Mouse (Mus musculus) testis, adult 2 months (tissue): ENCODE data around the gene Palld. TPM values are rescaled to one million over a fixed set of nuclear protein-coding genes. Genes with fewer than 3 reads are reported as not detected.

ENCODE experiments used
- H3K27ac ChIP-seq: fragments of 200-500 bp; 2 replicates; pipeline ENCODE4 v1.5.1; 2012; ENCODE audit warnings: low read depth, low read length; ENCODE audit not compliant: control insufficient read depth, insufficient read depth
- H3K27me3 ChIP-seq: fragments of 200-500 bp; 2 replicates; pipeline ENCODE4 v1.6.1; 2012; ENCODE audit warnings: mild to moderate bottlenecking, low read length, moderate library complexity; ENCODE audit not compliant: control insufficient read depth, insufficient read depth
- H3K36me3 ChIP-seq: fragments of 200-500 bp; 2 replicates; pipeline ENCODE4 v1.6.1; 2012; ENCODE audit warnings: mild to moderate bottlenecking, low read length; ENCODE audit not compliant: control insufficient read depth, insufficient read depth
- H3K4me1 ChIP-seq: fragments of 200-500 bp; 2 replicates; pipeline ENCODE4 v1.6.1; 2012; ENCODE audit warnings: low read length; ENCODE audit not compliant: control insufficient read depth, insufficient read depth
- H3K4me3 ChIP-seq: fragments of 200-500 bp; 2 replicates; pipeline ENCODE4 v1.5.1; 2012; ENCODE audit warnings: low read depth, mild to moderate bottlenecking, low read length, moderate library complexity, mixed read lengths; ENCODE audit not compliant: control insufficient read depth
- CTCF ChIP-seq: fragments of 200-500 bp; IDR thresholded peaks from 2 replicates; pipeline ENCODE4 v1.5.1; 2012; ENCODE audit warnings: low read depth, mild to moderate bottlenecking, inconsistent platforms, low read length, moderate library complexity; ENCODE audit not compliant: control insufficient read depth, insufficient read depth, insufficient replicate concordance
- POLR2A ChIP-seq: fragments of 200-500 bp; IDR thresholded peaks from 2 replicates; pipeline ENCODE4 v1.6.1; 2012; ENCODE audit warnings: low read depth, mild to moderate bottlenecking, inconsistent platforms, low read length, moderate library complexity; ENCODE audit not compliant: control insufficient read depth
- polyA plus RNA-seq: library from polyadenylated mRNA; depleted of rRNA; stranded (reverse); fragments of >200 nt; gene quantifications from 2 replicates; pipeline ENCODE4 v1.2.3, GENCODE M21; 2012

Gene Palld
- polyA plus RNA-seq, 1 experiment = 7.8 TPM

GRCm38 (mm10) chr8:61671151-61671550 lies 231.3 kb downstream of the Palld start:
- H3K27ac ChIP-seq = no peak overlapping the region

GRCm38 (mm10) chr8:61670376-61670775 lies 232.1 kb downstream of the Palld start:
- Histone ChIP-seq H3K27me3 (no peaks in the 10 kb centered on the region), H3K36me3 (no peaks in the 10 kb centered on the region), H3K4me3 (no peak overlapping the region), H3K4me1 (no peaks in the 10 kb centered on the region), H3K27ac (no peak overlapping the region)
- TF ChIP-seq POLR2A = no peak
- no peak for TF ChIP-seq CTCF

More at GRCm38 (mm10) chr8:61671151-61671550, 231.3 kb downstream of the Palld start:
- Histone ChIP-seq H3K27me3 (no peaks in the 10 kb centered on the region), H3K36me3 (no peaks in the 10 kb centered on the region), H3K4me1 (no peaks in the 10 kb centered on the region), H3K4me3 (no peak overlapping the region)
- TF ChIP-seq CTCF (no peak), POLR2A (no peak)

DNA sequence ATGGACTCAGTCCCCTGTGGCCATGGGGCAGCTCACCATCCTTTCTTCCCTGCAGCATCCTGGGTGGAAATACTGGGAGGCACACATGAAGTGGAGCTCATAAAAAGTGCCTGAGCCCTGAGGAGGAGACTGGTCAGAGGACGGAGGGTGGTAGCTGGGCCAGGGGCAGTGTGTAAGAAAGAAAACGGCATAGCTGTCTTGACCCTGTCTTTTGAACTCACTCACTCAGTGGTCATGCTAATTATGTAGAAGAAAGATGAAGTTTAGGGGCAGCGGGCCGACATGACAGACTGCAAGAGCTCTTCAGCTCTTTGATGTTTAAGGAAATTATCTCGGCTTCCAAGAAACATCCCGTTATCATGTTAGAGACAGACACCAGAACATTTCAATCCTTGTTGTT lies 235.6 kb downstream of the Palld start:
- H3K4me1 ChIP-seq = no peaks in the 10 kb centered on the region
- no peak overlapping the region for H3K27ac ChIP-seq
- TF ChIP-seq CTCF = no peak
- no peak for TF ChIP-seq POLR2A

DNA sequence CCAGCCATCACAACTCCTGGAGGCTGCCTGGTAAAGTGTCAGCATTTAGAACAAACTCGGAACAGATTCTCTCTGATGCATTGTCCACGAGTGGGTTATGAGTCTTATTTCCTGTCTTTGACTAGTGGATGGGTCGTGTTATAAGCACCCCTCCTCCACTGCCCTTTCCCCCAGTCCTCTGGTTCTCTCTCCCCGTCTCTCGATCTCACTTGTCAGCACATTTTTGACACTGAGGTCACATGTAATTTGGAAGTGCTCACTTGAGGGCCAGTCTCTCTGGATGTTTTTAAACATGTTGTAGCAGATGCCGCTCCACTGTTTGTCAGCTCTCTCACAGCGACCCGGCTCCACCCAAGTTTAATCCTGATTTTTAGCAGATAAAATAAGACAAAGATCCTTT lies 237.5 kb downstream of the Palld start:
- TF ChIP-seq CTCF (no peak), POLR2A (no peak)
- Histone ChIP-seq H3K36me3 (no peaks in the 10 kb centered on the region), H3K27me3 (no peaks in the 10 kb centered on the region), H3K4me1 (no peaks in the 10 kb centered on the region), H3K4me3 (no peak overlapping the region), H3K27ac (no peak overlapping the region)

More for the DNA sequence above, 235.6 kb downstream of the Palld start:
- Histone ChIP-seq H3K36me3 (no peaks in the 10 kb centered on the region), H3K27me3 (no peaks in the 10 kb centered on the region), H3K4me3 (no peak overlapping the region)

GRCm38 (mm10) chr8:61664162-61664561 lies 238.3 kb downstream of the Palld start:
- H3K27ac ChIP-seq = no peak overlapping the region
- no peaks in the 10 kb centered on the region for H3K4me1 ChIP-seq
- H3K36me3 ChIP-seq = no peaks in the 10 kb centered on the region
- TF ChIP-seq POLR2A (no peak), CTCF (no peak)
- no peaks in the 10 kb centered on the region for H3K27me3 ChIP-seq
- H3K4me3 ChIP-seq = no peak overlapping the region

DNA sequence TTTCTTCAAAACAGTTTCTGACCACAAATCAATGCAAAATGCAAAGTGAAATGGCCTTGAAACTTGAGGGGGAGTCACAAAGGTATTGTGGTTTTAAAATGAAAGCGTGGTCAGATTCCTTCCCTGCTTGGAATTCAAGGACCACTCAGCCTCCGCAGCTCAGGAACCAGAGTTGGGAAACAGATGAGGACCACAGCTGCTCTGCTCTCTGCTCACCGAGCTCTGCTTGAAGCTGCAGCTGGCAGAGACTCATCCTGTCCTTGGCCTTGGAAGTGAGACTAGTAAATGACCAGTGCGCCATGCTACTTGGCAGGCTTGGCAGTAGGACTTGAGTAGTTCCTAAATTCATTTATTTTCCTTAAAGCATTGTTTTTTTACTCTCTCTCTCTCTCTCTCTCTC lies 239.7 kb downstream of the Palld start:
- Histone ChIP-seq H3K4me1 (no peaks in the 10 kb centered on the region), H3K4me3 (no peak overlapping the region), H3K36me3 (no peaks in the 10 kb centered on the region), H3K27ac (no peak overlapping the region), H3K27me3 (no peaks in the 10 kb centered on the region)
- TF ChIP-seq CTCF = no peak
- no peak for TF ChIP-seq POLR2A

DNA sequence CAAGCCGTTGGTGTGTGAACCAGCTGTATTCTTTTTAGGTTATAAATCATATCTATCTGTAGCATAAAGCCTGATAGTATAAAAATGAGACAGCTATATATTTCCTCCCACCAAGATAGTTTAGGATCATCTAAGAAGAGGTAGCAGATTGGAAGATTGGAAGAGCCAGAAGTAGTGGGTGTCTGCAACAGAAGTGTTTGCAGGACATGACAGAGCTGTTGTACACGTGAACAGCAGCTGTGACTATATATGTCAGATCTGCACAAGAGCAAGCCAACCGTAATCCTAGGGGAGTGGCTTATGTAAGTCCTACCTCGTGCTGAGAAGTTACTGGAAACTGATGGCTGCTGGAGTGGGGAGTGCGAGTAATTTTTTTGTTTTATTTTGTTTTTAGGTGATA lies 240.9 kb downstream of the Palld start:
- H3K36me3 ChIP-seq = no peaks in the 10 kb centered on the region
- no peak overlapping the region for H3K27ac ChIP-seq
- H3K4me1 ChIP-seq = no peaks in the 10 kb centered on the region
- no peak overlapping the region for H3K4me3 ChIP-seq
- TF ChIP-seq POLR2A (no peak), CTCF (no peak)
- no peaks in the 10 kb centered on the region for H3K27me3 ChIP-seq

- no peaks in the 10 kb centered on the region for H3K27me3 ChIP-seq
- no peaks in the 10 kb centered on the region for H3K4me1 ChIP-seq
- no peak overlapping the region for H3K4me3 ChIP-seq
- no peak overlapping the region for H3K27ac ChIP-seq
- TF ChIP-seq POLR2A (no peak), CTCF (no peak)
- no peaks in the 10 kb centered on the region for H3K36me3 ChIP-seq
Observed at GRCm38 (mm10) chr8:61660961-61661360, 241.5 kb downstream of the Palld start.
